Mouse (Mus musculus): ENCODE results near the gene BC049730. TPM values are rescaled to one million over a fixed set of nuclear protein-coding genes. Genes with fewer than 3 reads are reported as not detected.
"Not testable (repeated sequence)": the region's sequence is repeated elsewhere in the genome, so short reads cannot be mapped to it uniquely, and the experiment has no call there.

Gene BC049730
- total and polyA plus RNA-seq, 3 experiments, result not detected

GRCm38 (mm10) chr7:24697891-24698290, 11.2 kb upstream of the BC049730 start:
- H3K27me3 ChIP-seq (replicated peaks), result peaks cover 31% of the 10 kb centered on the region
- dilution Hi-C loops (cut with MboI; ENCODE audit: extremely low pct_ligation_motif_present, extremely low pct_unique_long_range_greater_than_20kb, low sequenced_read_pairs), result not testable (repeated sequence)

GRCm38 (mm10) chr7:24702841-24703240, 6.2 kb upstream of the BC049730 start:
- in situ Hi-C loops (cut with MboI; ENCODE audit: low pct_ligation_motif_present, low pct_unique_long_range_greater_than_20kb, low sequenced_read_pairs); dilution Hi-C loops (cut with MboI; ENCODE audit: extremely low pct_ligation_motif_present, extremely low pct_unique_long_range_greater_than_20kb, low sequenced_read_pairs); H3K27ac ChIP-seq (ENCODE audit: insufficient read depth, low read depth); H3K36me3 ChIP-seq (replicated peaks in 1 of 2; ENCODE audit: control insufficient read depth in 1 of 2, insufficient read depth in 1 of 2, low read length in 1 of 2); H3K9ac ChIP-seq (ENCODE audit: insufficient read depth, low read depth); H3K4me2 ChIP-seq (ENCODE audit: insufficient read depth, low read depth, poor library complexity, severe bottlenecking); H3K4me3 ChIP-seq (replicated peaks in 1 of 3; ENCODE audit: low read depth in 2 of 3, low read length in 2 of 3, poor library complexity in 1 of 3); H3K4me1 ChIP-seq (ENCODE audit: control insufficient read depth in 1 of 2, insufficient read depth in 2 of 2); H3K9me3 ChIP-seq (replicated peaks; ENCODE audit: low read length); DNase-seq (ENCODE audit: extremely low read depth); H3K79me2 ChIP-seq (replicated peaks; ENCODE audit: control insufficient read depth, extremely low read depth, insufficient read depth, poor library complexity, severe bottlenecking): not testable (repeated sequence)
- H3K27me3 ChIP-seq (replicated peaks), result peaks cover 53% of the 10 kb centered on the region

More at GRCm38 (mm10) chr7:24697891-24698290, 11.2 kb upstream of the BC049730 start:
- H3K27ac ChIP-seq (ENCODE audit: insufficient read depth, low read depth); H3K9ac ChIP-seq (ENCODE audit: insufficient read depth, low read depth); in situ Hi-C loops (cut with MboI; ENCODE audit: low pct_ligation_motif_present, low pct_unique_long_range_greater_than_20kb, low sequenced_read_pairs); H3K79me2 ChIP-seq (replicated peaks; ENCODE audit: control insufficient read depth, extremely low read depth, insufficient read depth, poor library complexity, severe bottlenecking); H3K9me3 ChIP-seq (replicated peaks; ENCODE audit: low read length); H3K36me3 ChIP-seq (replicated peaks in 1 of 2; ENCODE audit: control insufficient read depth in 1 of 2, insufficient read depth in 1 of 2, low read length in 1 of 2); DNase-seq (ENCODE audit: extremely low read depth); H3K4me1 ChIP-seq (ENCODE audit: control insufficient read depth in 1 of 2, insufficient read depth in 2 of 2); H3K4me3 ChIP-seq (replicated peaks in 1 of 3; ENCODE audit: low read depth in 2 of 3, low read length in 2 of 3, poor library complexity in 1 of 3); H3K4me2 ChIP-seq (ENCODE audit: insufficient read depth, low read depth, poor library complexity, severe bottlenecking): not testable (repeated sequence)

GRCm38 (mm10) chr7:24715039-24715438, 6.0 kb downstream of the BC049730 start:
- no peak for TF ChIP-seq EP300 (IDR thresholded peaks at IDR 0.05; ENCODE audit: low read length)
- no peak for TF ChIP-seq PAX5 (IDR thresholded peaks at IDR 0.05; ENCODE audit: low read length)
- TF ChIP-seq USF1 (IDR thresholded peaks at IDR 0.05; ENCODE audit: low read depth, low read length), result no peak
- no peaks in the 10 kb centered on the region for H3K36me3 ChIP-seq (replicated peaks in 1 of 2; ENCODE audit: control insufficient read depth in 1 of 2, insufficient read depth in 1 of 2, low read length in 1 of 2)
- no peak overlapping the region for H3K4me2 ChIP-seq (ENCODE audit: insufficient read depth, low read depth, poor library complexity, severe bottlenecking)
- H3K9me3 ChIP-seq (replicated peaks; ENCODE audit: low read length), result no peaks in the 10 kb centered on the region
- H3K4me1 ChIP-seq (ENCODE audit: control insufficient read depth in 1 of 2, insufficient read depth in 2 of 2), result no peaks in the 10 kb centered on the region
- dilution Hi-C loops (cut with MboI; ENCODE audit: extremely low pct_ligation_motif_present, extremely low pct_unique_long_range_greater_than_20kb, low sequenced_read_pairs) (no loop called here), in situ Hi-C loops (cut with MboI; ENCODE audit: low pct_ligation_motif_present, low pct_unique_long_range_greater_than_20kb, low sequenced_read_pairs) (no loop called here)
- no peak overlapping the region for H3K27ac ChIP-seq (ENCODE audit: insufficient read depth, low read depth)
- H3K79me2 ChIP-seq (replicated peaks; ENCODE audit: control insufficient read depth, extremely low read depth, insufficient read depth, poor library complexity, severe bottlenecking), result no peaks in the 10 kb centered on the region
- H3K27me3 ChIP-seq (replicated peaks), result peaks cover 53% of the 10 kb centered on the region
- H3K4me3 ChIP-seq (replicated peaks in 1 of 3; ENCODE audit: low read depth in 2 of 3, low read length in 2 of 3, poor library complexity in 1 of 3), result no peak overlapping the region
- H3K9ac ChIP-seq (ENCODE audit: insufficient read depth, low read depth), result no peak overlapping the region
- DNase-seq (ENCODE audit: extremely low read depth), result no peak

GRCm38 (mm10) chr7:24726808-24727207, 17.8 kb downstream of the BC049730 start, which contains the start of gene Gm4763:
Gm4763 (minus strand) TSS chr7:24726908.
- in situ Hi-C loops (cut with MboI; ENCODE audit: low pct_ligation_motif_present, low pct_unique_long_range_greater_than_20kb, low sequenced_read_pairs); DNase-seq (ENCODE audit: extremely low read depth): not testable (repeated sequence)

More at GRCm38 (mm10) chr7:24726808-24727207, 17.8 kb downstream of the BC049730 start, which contains the start of gene Gm4763:
- H3K9ac ChIP-seq (ENCODE audit: insufficient read depth, low read depth); H3K79me2 ChIP-seq (replicated peaks; ENCODE audit: control insufficient read depth, extremely low read depth, insufficient read depth, poor library complexity, severe bottlenecking); H3K4me1 ChIP-seq (ENCODE audit: control insufficient read depth in 1 of 2, insufficient read depth in 2 of 2); H3K36me3 ChIP-seq (replicated peaks in 1 of 2; ENCODE audit: control insufficient read depth in 1 of 2, insufficient read depth in 1 of 2, low read length in 1 of 2); H3K9me3 ChIP-seq (replicated peaks; ENCODE audit: low read length); H3K4me2 ChIP-seq (ENCODE audit: insufficient read depth, low read depth, poor library complexity, severe bottlenecking); dilution Hi-C loops (cut with MboI; ENCODE audit: extremely low pct_ligation_motif_present, extremely low pct_unique_long_range_greater_than_20kb, low sequenced_read_pairs); H3K27ac ChIP-seq (ENCODE audit: insufficient read depth, low read depth); H3K4me3 ChIP-seq (replicated peaks in 1 of 3; ENCODE audit: low read depth in 2 of 3, low read length in 2 of 3, poor library complexity in 1 of 3): not testable (repeated sequence)
- peaks cover 28% of the 10 kb centered on the region for H3K27me3 ChIP-seq (replicated peaks)
